Mouse (Mus musculus) embryonic stem cell, embryonic (primary cell): ENCODE results near the gene 1810065E05Rik.

Experiments used
- CTCF ChIA-PET, 4 experiments: fragments of 300-600 bp in 2 of 4; fragments of 350-600 bp in 2 of 4; sonication (Branson Sonifier 250); formaldehyde crosslinking; loops; one replicate each; lab custom pipeline; 2022; ENCODE audit warnings: inconsistent platforms in 2 of 4; lab: Charles Lee
- POLR2A ChIA-PET, 4 experiments: fragments of 300-600 bp in 2 of 4; fragments of 350-600 bp in 2 of 4; sonication (Branson Sonifier 250); formaldehyde crosslinking; loops; one replicate each; lab custom pipeline; 2022; ENCODE audit warnings: antibody characterized with exemption in 4 of 4, inconsistent platforms in 1 of 4; lab: Charles Lee

The 1810065E05Rik gene

DNA sequence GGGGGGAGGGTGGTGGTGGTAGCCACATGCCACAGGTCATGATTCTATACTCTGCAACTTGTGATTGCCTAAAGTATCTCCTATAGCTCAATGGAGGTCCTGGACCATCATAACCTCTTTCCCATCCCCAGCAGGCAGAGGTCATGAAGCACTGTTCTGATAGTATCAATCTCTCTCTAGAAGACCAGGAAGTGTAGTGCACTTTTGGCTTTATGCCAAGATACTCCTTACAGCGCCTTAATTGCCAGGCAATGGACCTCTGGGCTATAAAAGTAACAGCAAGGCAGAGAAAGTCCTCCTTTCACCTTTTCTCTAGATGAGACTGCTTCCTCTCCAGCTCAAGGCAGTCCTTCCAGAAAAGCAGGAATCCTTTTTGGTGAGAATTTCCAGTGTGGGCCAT lies at the start of gene 1810065E05Rik:
Gene 1810065E05Rik, plus strand, starts transcription at position 297 of the 400 bp plus-strand sequence.
- POLR2A ChIA-PET, result no interaction called here
- CTCF ChIA-PET, result interaction anchor here in 1 of 4 experiments (0.6 kb wide), 1 partner anchor 224 kb away, joined by 3 read pairs; no protein-coding TSS in a partner anchor

DNA sequence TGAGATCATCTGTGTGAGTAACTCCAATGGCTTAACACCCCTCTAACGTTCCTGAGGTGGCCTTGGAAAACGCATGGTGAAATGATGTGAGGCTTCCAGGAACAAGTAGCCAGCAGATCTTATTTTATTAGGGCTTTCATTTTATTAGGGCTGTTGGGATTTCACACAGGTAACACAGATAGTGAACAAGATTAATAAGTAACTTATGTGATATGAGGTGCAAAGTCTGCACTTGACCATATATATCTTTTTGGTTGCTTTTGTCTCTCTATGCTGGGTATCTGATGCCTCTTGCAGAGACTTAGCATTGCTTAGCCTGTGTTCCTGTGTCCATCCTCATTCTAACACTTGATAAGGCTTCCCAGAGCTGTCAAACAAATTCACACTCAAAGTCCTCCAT lies 43.6 kb upstream of the 1810065E05Rik start:
- CTCF ChIA-PET, result no interaction called here

DNA sequence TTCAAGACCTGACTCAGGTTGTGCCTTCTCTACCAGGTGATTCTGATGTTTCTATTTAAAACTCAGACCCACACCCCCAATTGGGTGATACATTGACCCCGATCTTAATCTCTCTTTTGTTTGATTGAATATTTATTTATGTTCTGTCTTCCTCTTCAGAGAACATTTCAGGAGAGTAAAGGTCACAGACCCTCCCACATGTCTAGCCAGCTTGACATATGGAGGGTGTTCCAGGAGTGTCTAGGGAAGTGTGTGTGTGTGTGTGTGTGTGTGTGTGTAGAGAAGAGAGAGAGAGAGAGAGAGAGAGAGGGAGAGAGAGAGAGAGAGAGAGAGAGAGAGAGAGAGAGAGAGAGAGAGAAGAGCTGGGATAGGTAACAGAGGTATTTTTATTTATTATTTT lies 43.2 kb upstream of the 1810065E05Rik start:
- POLR2A ChIA-PET, result interaction anchor here in 1 of 4 experiments (0.6 kb wide), 1 partner anchor 364 kb away, joined by 3 read pairs; no protein-coding TSS in a partner anchor
- CTCF ChIA-PET, result interaction anchor here in 2 of 4 experiments (0.6 kb wide), 3 partner anchors 108 to 438 kb away, joined by 3 to 5 read pairs (median 4); no protein-coding TSS in a partner anchor

More for the DNA sequence above, 43.6 kb upstream of the 1810065E05Rik start:
- POLR2A ChIA-PET, result interaction anchor here in 1 of 4 experiments (0.6 kb wide), 1 partner anchor 364 kb away, joined by 3 read pairs; no protein-coding TSS in a partner anchor

DNA sequence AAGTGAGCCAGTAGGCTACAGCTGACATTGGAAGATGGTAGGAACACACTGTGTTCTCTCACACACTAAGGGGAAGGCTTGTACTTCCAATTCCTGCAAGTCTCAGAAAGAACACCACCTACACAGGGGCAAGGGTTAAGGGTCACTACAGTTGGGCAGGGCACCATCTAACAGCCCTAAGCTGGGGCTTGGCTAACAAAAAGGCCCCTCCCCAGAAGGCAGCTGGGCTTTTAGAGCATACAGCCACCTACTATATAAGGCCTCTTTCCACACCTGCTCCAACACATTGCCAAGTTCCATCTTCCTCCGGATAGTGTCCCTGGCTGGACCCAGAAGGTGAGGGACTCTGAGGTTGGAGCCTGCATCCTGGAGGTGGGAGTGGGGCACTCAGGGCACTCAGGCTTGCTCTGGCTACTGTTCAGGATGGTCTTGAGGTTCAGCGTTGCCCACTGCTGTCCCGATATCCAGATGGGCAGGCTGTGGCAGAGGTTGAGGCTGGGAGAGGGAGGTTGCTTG lies 42.1 kb upstream of the 1810065E05Rik start, which contains the start of gene Lypd8:
Gene Lypd8, plus strand, starts transcription at position 281 of the 516 bp plus-strand sequence.
- CTCF ChIA-PET, result no interaction called here
- POLR2A ChIA-PET, result interaction anchor here in 1 of 4 experiments (0.6 kb wide), 1 partner anchor 1105 kb away, joined by 5 read pairs; no protein-coding TSS in a partner anchor

DNA sequence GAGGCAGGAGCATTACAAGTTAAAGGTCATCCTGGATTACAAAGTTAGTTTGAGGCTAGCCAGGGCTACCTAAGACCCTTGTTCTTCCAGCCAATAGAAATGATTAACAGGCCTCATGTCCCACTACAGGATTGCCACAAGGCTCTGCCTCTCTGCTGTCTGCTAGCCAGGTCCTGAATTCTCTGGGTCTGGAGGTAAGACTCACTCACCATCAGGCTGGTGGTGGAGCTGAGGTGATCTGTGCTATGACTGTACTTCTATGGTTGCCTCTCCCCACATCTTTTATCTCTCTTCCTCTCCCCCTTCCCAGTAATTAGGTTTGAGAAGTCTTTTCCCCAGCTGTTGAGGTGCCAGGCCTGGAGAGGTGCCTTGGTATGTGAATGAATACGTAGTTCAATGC lies 41.4 kb upstream of the 1810065E05Rik start:
- ChIA-PET CTCF (interaction anchor here in 1 of 4 experiments (1.6 kb wide), 1 partner anchor 27 kb away, joined by 4 read pairs; no protein-coding TSS in a partner anchor), POLR2A (no interaction called here)

DNA sequence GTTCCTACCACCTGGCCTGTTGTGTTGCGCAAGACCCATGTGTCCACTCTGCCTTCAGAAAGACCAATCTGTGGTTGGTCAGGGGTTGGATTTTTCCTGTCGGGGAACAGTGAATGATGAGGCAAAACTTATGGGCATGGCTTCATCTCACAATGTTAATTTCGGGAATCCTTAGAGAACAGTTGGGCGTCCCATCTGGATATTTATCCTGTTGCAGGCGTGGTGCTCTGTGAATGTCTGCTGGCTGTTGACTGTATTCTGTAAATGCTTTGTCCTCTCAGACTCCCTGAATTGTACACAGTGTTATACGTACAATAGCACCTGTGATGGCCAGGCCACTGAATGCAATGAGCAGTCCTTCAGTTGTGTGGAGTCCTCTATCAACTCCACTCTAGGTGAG lies 38.4 kb upstream of the 1810065E05Rik start:
- POLR2A ChIA-PET, result no interaction called here
- CTCF ChIA-PET, result no interaction called here

DNA sequence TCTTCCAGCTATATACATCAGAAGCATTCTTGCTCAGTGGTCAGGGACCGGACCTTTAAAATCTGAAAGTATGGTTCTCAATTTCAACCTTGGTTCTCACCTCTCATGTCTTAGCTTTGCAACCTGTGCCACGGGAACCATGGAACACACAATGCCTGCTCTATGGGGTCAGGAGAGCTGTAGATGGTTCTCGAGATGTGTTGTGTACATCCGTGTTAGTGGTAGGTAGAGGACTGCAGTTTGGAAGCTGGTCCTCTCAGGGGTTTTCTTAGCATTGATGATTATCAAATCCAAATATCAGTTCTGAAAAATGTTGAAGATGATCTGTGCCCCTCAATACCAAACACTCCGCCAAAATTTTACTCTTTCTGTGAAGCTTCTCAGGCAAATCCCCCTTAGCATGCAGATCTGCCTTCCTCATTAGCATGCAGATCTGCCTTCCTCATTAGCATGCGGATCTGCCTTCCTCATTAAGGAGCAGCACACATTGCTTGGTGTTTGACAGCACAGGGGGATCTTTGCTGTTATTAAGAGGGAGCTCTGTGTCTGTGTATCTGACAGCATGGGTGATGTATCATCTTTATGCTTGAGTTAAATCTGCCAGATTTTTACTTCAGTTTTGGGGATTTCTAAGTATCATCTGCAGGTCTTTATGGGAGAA lies 20.8 kb upstream of the 1810065E05Rik start:
- ChIA-PET CTCF (interaction anchor here in 1 of 4 experiments (0.6 to 0.7 kb wide), 2 partner anchors 236 to 374 kb away, joined by 3 read pairs; no protein-coding TSS in a partner anchor), POLR2A (no interaction called here)

DNA sequence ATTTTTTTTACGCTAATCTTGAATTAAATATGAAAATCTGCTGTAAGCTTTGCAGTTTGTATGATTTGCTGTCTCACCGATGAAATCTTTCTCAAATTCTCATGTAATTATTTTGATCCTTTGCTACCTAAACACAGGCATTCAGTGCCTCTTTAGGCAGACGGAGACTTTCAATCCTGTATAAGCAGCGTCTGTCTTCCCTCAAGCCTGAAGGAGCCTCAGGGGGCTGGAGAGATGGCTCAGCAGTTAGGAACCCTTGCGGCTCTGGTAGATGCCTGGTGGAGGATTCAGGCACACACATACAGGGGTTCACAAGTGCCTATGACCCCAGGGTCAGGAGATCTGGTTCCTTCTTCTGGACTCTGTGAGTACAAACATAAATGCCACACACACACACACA lies 20.3 kb upstream of the 1810065E05Rik start:
- ChIA-PET POLR2A (no interaction called here), CTCF (no interaction called here)

DNA sequence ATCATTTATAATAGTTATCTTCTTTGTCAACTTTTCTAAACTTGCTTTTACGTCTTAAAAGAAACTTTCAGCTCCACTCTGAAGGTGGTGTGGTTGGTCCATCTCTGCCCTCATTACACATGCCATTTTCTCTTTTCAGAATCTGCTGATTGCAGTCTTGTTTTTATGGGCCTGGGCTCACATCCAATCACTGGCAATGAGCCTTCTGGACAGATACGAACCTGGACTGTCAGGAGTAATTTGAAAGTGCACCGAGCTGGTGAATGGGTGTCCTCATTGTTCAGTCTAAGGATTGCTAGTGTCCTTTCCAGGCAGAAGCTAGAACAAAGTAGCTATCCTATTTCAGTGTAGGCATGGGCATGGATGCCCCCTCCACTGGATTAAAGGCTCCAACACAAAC lies 12.8 kb upstream of the 1810065E05Rik start:
- POLR2A ChIA-PET, result no interaction called here
- CTCF ChIA-PET, result interaction anchor here in 1 of 4 experiments (0.8 kb wide), 1 partner anchor 55 kb away, joined by 3 read pairs; no protein-coding TSS in a partner anchor

DNA sequence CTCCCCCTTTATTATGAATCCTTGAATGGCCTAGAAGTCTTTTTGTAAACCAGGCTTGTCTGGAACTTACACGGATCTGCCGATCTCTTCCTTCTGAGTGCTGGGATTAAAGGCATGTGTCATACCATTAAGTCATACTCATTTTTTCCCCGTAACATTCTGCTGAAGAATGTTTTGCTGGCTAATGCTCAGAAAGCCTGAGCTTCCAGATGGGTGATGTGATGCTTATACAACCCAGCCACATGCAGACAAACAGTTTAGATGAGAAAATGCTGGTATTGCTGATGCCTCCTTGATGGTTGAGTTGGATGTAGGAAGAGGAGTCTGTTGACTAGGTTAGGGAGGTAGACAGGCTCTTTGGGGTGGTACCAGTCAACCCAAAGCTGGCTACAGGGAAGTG lies 2.6 kb upstream of the 1810065E05Rik start:
- POLR2A ChIA-PET, result no interaction called here
- CTCF ChIA-PET, result no interaction called here

DNA sequence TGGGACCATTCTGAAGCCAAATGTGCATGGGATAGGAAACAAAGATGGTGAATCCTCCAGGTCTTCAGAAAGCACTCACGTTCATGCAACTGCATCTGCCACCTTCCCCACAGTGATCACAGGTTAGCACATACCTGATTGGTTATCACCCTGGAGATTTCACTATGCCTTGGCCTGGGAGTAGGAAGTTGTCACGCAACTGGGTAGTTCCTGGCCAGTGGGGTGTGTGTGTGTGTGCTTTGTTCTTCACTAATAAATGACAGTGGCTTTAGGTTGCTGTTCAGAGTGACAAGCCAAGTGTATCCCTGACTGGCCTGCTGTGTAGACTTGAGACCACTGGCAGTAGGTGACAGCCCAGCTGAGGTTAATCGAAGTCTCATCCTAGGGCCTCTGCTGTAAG lies 11.3 kb downstream of the 1810065E05Rik start, which contains the start of gene Gm12253:
Gene Gm12253, plus strand, starts transcription at position 301 of the 400 bp plus-strand sequence.
- CTCF ChIA-PET, result no interaction called here
- POLR2A ChIA-PET, result no interaction called here

DNA sequence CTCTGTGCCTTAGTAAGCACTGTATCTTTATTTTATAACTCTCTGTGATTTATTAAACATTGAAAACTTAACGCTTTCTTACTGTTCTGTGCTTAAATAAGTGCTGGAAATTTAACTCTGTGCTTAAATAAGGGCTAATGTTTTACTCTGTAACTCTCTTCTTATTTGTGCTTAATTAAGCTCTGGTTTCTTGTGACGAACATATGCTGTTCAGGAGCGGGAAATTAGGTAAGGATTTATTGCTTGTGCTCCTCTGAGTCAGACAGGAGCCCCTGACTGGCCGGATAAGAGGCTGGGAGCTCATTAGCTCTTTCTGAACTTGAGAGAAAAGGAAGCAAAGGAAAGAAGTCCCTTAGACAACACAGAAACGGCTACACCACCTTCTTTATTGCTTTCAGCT lies 17.0 kb downstream of the 1810065E05Rik start:
- CTCF ChIA-PET, result interaction anchor here in 3 of 4 experiments (0.5 to 1.1 kb wide), 4 partner anchors 36 to 469 kb away, joined by 3 to 6 read pairs (median 3); partner anchors contain the start of gene Olfr324 (in 1 of the 3)
- POLR2A ChIA-PET, result no interaction called here

DNA sequence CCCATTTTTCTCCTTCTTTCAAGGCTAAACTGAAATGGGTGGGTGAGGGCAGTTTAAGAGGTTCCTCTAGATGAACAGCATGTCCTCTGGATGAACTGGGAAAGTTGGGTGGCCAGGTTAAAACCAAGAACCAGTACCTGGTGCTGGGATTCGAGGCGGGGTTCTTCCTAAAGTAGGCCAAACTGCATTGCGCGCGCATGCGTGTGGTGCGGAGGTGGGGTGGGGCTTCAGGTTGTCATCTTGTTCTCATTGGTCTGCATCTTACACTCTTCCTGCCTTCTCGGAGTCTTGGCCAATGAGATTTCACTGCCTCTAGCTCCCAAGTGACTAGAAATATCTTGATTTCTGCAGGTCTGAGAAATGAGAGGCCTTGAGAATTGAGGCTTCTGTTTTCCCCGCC lies 31.8 kb downstream of the 1810065E05Rik start, which contains the start of gene Lypd9:
Gene Lypd9, minus strand, starts transcription at position 165 of the 400 bp plus-strand sequence.
- POLR2A ChIA-PET, result no interaction called here
- CTCF ChIA-PET, result interaction anchor here in 1 of 4 experiments (0.7 kb wide), 1 partner anchor 416 kb away, joined by 5 read pairs; no protein-coding TSS in a partner anchor

DNA sequence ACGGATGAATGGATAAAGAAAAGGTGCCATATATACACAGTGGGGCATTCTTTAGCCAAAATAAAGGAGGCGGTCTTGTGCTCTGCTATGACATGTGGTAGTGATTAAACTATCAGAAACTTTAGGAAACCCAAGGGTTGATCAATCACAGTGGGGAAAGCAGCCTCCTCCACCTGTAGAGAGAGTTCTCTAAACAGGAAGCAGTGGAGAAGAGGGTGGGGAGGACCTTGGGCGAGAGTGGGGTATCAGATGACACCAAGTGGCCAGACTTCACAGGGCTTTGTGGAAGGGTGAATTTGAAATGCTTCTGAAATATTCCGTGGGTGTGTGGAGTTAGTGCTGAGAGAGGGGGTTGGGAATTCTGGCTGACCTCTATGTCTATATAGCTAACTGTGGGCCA lies 32.7 kb downstream of the 1810065E05Rik start:
- POLR2A ChIA-PET, result no interaction called here
- CTCF ChIA-PET, result no interaction called here

DNA sequence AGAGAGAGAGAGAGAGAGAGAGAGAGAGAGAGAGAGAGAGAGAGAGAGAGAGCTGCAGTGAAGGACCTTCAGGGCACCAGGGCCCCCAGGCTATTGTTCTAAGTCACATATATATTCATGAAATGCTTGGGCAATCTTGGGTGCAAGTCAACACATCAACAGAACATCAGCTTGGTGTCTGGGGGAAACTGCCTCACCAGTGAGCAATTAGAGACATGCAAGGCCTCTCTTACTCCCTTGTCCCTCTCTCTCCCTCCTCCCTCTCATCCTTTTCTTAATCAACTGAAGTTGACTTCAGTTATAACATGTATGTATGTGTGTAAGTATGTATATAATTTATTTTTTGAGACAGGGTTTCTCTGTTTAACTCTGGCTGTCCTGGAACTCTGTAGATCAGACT lies 41.3 kb downstream of the 1810065E05Rik start, which contains the start of gene Olfr30:
Gene Olfr30, minus strand, starts transcription at position 101 of the 400 bp plus-strand sequence.
- CTCF ChIA-PET, result interaction anchor here in 2 of 4 experiments (0.8 to 0.9 kb wide), 2 partner anchors 60 to 350 kb away, joined by 3 read pairs; no protein-coding TSS in a partner anchor

More for the DNA sequence above, 41.3 kb downstream of the 1810065E05Rik start, which contains the start of gene Olfr30:
- POLR2A ChIA-PET, result no interaction called here
